Mouse (Mus musculus): ENCODE data around the gene Rbpjl.

Rbpjl gene

GRCm38 (mm10) chr2:164445399-164446085 is 42.6 kb downstream of the Rbpjl start:
- no peak for DNase-seq (ENCODE audit: low spot score)

GRCm38 (mm10) chr2:164446086-164446469 is 43.1 kb downstream of the Rbpjl start:
- DNase-seq (ENCODE audit: low spot score), result no peak

GRCm38 (mm10) chr2:164448140-164448539 is 45.2 kb downstream of the Rbpjl start:
- DNase-seq (ENCODE audit: low spot score), result no peak

GRCm38 (mm10) chr2:164448921-164449320 is 46.0 kb downstream of the Rbpjl start:
- DNase-seq (ENCODE audit: low spot score), result no peak

DNA sequence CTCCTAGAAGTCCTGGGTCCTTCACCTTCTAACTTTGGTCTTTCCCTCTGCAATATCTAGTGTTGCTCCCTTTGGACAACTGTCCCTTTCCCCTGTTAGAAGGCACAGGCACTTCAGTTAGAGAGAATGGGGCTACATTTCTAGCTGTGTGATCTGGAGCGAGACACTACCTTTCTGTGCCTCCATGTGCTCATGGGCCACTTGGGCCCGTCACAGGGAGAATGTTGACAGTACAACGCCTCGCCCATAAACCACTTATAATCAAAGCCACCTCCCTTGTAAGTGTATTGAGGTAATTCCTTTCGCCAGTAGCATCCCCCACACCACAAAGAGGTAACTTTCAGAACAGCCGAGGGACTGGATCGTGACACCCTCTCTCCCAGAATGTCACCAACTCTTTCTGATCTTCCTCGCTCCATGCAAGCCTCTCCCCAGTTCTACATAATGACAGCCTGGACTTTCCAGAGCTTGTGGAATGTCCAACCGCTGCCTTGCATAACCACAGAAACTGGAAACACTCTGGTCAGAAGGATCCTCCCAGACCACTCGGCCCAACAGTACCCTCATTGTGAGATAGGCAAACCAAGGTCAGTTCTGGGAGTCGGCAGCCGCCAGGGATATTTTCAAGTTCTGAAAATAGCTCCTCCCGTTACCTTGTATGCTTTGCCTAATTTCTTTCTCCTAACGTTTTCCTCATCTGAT is 46.6 kb downstream of the Rbpjl start:
- DNase-seq (ENCODE audit: low spot score), result no peak

DNA sequence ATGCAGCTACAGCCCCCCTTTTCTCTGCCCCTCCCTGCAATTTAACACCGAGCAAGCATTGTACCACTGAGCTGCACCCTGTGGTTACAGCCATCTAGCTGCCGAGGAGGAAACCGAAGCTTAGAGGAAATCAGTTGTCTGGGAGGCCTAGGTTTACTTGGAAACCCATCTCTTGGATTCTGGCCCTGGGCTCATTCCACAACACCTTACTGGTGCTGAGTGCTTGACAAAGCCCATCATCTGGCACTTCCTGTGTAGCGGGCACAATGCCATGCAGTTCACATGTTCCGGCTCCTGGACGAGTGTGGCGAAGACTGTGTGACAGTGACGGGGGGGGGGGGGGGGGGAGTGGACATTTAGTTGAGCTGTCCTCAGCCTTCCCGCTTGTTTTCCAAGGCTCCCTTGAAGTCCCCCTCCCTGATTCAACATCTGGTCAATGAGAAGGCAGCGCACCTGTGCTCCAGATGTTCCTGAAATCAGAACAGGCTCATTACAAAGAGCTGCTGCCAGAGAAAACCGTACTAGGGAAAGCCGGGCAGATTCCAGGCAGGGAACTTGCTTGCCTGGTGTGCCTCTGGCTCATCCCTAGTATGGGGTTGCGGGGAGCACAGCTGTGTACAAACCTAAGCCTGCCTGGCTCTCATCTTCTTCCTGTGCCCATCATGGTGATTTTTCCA is 49.2 kb downstream of the Rbpjl start:
- DNase-seq (ENCODE audit: low spot score), result no peak

DNA sequence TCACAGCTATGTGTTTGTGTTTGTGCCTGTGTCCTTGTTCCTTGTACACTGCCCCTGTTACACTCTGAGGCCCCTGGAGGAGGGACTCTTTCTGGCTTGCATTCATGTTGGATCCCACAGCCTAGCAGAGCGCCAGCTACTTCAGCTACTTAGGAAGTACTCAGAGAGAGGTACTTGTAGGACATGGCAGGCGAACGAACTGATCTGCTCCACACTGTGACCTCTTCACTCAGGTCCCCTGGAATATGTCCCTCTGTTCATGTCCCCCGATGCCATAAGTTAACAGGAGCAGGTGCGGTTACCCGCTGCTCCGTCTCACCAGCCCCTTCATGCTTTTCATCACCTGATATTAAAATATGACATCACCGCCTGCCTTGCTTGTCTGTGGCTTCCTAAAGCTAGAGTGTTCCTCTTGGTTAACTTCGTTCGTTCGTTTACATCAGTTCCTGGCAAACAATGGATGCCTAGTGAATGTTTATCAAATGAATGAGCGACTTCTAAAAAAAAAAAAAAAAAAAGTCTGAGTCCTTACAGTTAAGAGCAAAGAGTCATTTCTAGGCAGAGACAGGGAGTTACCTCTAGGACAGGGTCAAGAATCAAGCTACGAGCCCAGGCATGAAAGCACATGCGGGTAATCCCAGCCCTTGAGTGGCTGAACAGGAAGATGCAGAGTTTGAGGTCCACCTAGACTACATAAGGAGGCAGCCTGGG is 50.3 kb downstream of the Rbpjl start:
- DNase-seq (ENCODE audit: low spot score), result no peak

DNA sequence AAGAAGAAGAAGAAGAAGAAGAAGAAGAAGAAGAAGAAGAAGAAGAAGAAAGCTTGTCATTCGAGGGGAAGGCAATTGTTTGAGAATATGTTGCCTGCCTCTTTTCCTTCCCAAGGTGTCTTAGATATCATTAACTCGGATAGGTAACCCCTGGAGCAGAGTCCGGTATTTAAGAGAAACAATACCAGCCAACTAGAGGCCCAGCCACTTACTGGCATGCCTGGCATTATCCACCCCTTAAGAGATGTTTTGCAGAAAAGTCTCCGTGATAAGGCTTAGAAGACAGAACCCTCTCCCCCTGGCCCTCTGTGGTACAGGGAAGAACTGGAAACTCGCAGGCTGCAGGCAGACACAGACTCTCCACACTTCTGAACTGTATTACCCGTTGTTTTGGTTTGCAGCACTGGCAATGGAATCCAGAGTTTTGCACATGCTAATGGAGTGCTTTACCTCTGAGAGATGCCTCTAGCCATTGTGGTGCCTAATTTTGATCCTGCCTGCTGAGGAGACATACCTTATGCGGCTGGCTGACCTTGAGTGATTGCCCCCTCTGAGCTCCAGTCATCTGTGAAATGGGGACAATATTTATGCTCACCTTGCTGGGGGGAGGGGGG is 51.1 kb downstream of the Rbpjl start:
- DNase-seq (ENCODE audit: low spot score), result no peak

DNA sequence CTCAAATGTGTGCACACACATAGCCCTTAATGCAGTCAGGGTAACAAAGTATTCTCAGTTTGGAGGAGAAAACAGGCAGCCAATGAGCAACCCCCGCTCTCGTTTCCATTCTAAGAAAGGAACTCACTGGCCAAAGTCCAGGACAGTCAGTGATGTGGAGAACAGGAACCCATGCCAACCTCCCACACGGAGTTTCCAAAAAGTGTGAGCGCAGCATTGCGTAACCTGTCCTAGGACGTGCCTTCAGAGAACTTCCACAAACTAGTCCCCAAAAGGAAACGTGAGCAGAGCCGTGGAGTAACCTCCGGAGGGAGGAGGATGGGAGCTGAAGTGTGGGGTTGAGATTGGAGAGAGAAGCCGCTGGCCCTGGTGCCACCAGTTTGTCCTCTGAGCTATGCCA is 51.9 kb downstream of the Rbpjl start:
- DNase-seq (ENCODE audit: low spot score), result no peak

DNA sequence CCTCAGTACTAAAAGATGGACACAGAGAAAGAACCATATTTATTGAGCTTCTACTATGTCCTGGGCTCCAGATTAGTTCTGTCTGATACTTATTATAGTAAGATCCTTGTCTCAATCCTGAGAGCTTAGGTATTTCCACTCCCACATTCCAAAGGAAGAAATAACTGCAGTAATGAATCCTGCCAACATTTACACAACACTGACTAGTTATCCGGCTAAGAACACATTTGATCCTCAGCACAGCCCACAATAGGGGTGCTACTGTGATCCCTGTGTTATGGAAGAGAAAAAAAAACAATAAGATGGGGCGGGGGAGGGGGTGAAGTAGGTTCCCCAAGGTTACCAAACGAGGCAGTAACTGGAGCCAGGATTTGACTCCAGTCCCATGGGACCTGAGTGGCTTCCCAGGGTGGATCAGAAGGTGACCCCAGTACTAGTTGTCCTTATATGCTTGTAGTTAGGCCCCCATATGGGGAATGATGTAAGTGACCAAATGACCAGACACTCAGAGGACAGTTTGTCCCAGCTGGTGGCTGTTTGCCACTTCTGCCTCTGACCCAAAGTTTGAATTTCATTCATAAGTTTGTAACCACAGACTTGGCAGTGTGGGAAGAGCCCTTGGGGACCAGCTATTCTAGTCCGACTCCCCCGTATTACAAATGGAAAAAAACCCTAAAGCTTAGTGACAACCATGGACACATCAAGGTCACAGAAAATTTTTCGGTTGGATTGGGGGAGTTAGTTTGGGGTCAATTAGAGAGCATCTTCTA is 52.7 kb downstream of the Rbpjl start:
- DNase-seq (ENCODE audit: low spot score), result no peak

DNA sequence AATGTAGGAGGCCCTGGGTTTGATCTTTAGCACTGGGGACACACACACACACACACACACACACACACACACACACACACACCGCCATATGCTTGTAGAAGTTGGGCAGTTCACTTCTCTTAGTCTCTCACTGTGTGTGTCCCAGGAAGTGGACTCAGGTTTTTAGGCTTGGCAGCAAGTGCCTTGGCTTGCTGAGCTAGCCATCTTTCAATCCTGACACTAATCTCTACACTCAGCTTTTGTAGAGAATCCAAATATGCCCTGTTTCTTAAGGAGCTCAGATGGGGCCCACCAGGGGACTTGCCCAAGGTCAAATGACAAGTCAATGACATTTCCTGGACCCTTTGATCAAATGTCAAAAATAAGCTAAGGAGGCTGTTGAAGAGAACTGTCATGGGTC is 53.5 kb downstream of the Rbpjl start:
- no peak for DNase-seq (ENCODE audit: low spot score)

- peak; percentile 27 for DNase-seq (ENCODE audit: low spot score)
Observed at GRCm38 (mm10) chr2:164456864-164457300, 53.9 kb downstream of the Rbpjl start, which contains the start of gene Sys1. TSS of gene Sys1 (plus strand) at chr2:164456964.

DNA sequence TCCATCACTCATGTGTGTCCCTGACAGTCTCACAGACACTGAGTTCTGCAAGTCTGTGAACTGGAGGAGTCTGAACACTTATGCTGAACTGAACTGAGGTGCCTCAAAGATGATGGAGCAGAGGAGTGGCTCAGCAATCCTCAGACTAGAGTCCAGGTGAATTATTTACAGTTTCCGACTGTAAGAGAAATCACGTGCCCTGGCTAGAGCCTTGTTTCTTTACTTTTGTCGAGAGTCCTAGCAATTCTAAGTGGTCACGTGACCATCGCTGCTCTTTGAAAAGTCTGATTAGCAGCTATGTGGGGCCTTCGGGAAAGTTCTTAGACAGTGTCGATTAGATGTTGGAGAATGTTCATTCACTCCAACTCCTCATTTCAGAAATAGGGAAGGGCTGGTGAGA is 55.0 kb downstream of the Rbpjl start:
- DNase-seq (ENCODE audit: low spot score), result no peak

DNA sequence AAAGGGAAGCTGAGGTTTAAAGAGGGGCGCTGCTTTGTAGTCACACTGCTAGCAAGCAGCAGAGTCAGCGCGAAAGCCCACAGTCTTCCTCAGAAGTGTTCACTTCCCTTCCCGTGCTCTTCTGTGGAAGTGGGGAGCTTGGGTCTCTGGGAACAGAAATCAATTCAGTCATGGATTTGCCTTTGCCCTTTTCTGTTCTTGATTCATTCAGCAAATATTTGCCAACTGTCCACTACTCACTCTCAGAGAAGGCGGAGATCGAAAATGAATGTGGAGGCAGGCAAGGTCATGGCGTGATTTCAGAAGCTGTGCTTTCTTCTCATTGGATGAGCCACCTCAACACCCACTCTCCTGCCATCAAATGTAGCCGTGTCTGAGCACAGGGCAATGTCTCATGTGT is 55.6 kb downstream of the Rbpjl start:
- no peak for DNase-seq (ENCODE audit: low spot score)

DNA sequence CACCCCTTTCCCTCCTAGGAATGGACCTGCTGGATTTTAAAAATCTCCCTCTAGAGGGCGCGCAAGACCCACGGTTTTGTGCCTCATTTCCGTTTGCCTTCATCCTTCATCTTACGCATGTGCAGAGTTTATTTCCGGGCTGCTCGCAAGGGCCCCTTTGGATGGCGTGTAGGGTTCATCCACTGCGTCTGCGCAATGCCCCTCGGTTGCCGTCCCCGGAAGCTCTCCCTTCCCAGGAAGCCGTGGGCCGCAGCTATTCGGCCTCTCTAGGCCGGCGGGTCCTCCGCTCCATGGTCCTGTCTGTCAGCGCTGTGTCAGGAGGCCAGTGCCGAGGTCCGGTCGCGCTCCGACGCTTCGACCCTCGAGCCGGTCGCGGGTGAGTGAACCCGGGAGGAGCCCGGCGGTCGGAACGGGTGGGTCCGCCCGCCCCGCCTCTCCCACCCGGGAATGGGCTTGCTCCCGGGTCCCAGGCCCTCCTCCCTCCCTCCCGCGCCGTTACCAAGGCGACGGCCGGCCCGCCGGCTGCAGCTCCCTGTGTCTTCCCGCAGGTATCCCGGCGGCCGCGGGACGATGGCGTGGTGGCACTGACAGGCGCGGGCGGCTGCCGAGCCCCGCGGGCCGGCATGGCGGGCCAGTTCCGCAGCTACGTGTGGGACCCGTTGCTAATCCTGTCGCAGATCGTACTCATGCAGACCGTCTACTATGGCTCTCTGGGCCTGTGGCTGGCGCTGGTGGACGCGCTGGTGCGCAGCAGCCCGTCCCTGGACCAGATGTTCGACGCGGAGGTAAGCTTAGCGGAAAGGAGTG is 58.0 kb downstream of the Rbpjl start, which contains the start of gene Gm20458:
Gene Gm20458 (plus strand): TSS at position 223 of the 807 bp plus-strand sequence.
- DNase-seq (ENCODE audit: low spot score), result peak; percentile 98

All from MN1 (cell line).